Mouse (Mus musculus) thymus, adult 2 months (tissue): ENCODE results near the gene Pid1. TPM values are rescaled to one million over a fixed set of nuclear protein-coding genes. Genes with fewer than 3 reads are reported as not detected.

Source experiments
- DNase-seq: peaks from one replicate; pipeline ENCODE4 v3.0.0; 2021
- H3K27ac ChIP-seq: fragments of 200-500 bp; 2 replicates; pipeline ENCODE4 v1.5.1; 2012; ENCODE audit warnings: low read length, control low read depth; ENCODE audit not compliant: control insufficient read depth, insufficient read depth
- H3K27me3 ChIP-seq: fragments of 200-500 bp; 2 replicates; pipeline ENCODE4 v1.6.1; 2012; ENCODE audit warnings: mild to moderate bottlenecking, low read length, moderate library complexity, mixed read lengths; ENCODE audit not compliant: control insufficient read depth, insufficient read depth
- H3K36me3 ChIP-seq: fragments of 200-500 bp; 2 replicates; pipeline ENCODE4 v1.6.1; 2012; ENCODE audit warnings: mild to moderate bottlenecking, low read length, moderate library complexity; ENCODE audit not compliant: control insufficient read depth, insufficient read depth
- H3K4me1 ChIP-seq: fragments of 200-500 bp; replicated peaks from 2 replicates; pipeline ENCODE4 v1.6.1; 2012; ENCODE audit warnings: low read length; ENCODE audit not compliant: control insufficient read depth, insufficient read depth
- H3K4me3 ChIP-seq: fragments of 200-500 bp; 2 replicates; pipeline ENCODE4 v1.5.1; 2012; ENCODE audit warnings: mild to moderate bottlenecking, low read length, control low read depth, moderate library complexity; ENCODE audit not compliant: control insufficient read depth, insufficient read depth
- CTCF ChIP-seq: fragments of 200-500 bp; IDR thresholded peaks from 2 replicates; pipeline ENCODE4 v1.5.1; 2012; ENCODE audit warnings: mild to moderate bottlenecking, control low read depth, low read length, moderate library complexity, borderline replicate concordance; ENCODE audit not compliant: control insufficient read depth, poor library complexity, insufficient read depth; ENCODE audit errors: extremely low read depth
- POLR2A ChIP-seq: fragments of 200-500 bp; IDR thresholded peaks from 2 replicates; pipeline ENCODE4 v1.6.1; 2012; ENCODE audit warnings: mild to moderate bottlenecking, low read length, control low read depth, moderate library complexity; ENCODE audit not compliant: control insufficient read depth, poor library complexity, insufficient read depth; ENCODE audit errors: extremely low read depth
- WGBS: fragments of 180-500 bp; shearing (Covaris S2); methylation state at CpG from one replicate; pipeline ENCODE4 v1.1.7; 2018; 5-methylcytosine and 5-hydroxymethylcytosine counted together
- polyA plus RNA-seq: library from polyadenylated mRNA; depleted of rRNA; stranded (reverse); fragments of >200 nt; gene quantifications from 2 replicates; pipeline ENCODE4 v1.2.3, GENCODE M21; 2012

The Pid1 gene
- polyA plus RNA-seq, 1 experiment = 3.4 TPM

DNA sequence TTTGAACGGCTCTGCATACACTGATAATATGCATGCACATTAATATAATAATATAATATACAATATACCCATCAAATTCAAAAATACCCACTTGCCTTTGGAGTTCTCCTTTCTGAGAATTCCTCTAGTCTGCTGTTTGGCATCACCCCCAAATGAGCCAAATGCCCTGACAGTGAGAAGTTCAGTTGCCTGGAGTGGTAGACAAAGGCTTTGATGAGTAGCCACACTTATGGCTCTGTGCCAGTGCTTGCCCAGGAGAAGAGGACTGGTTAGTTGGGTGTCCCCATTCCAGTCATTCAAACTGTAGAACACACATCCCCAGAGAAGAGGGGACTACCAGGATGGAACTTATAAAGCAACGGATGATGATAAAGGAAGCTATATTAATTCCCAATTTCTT, 106.3 kb downstream of the Pid1 start:
- 96% methylated on average over 2 of the region's 2 CpGs for WGBS
- no peak for DNase-seq

DNA sequence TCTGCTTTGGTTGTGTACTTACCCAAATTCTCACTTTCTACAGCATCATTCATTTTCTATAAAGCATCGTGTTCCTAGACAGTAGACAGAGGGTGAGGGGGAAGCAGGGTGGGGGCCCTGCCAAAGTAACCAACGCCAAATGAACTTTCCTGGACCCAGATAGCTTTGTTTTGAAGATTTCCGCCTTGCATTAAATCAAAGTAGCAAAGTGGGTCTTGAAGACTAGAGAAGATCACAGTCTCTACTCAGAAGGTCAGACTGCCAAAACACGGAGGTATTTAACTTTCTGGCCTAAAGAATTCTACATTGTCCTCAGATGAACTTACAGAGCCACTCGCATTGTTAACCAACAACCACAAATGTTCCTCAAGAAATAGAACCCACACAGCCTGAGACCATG, 109.6 kb downstream of the Pid1 start:
- Histone ChIP-seq H3K4me3 (no peak overlapping the region), H3K36me3 (no peaks in the 10 kb centered on the region), H3K27ac (no peak overlapping the region), H3K4me1 (no peaks in the 10 kb centered on the region), H3K27me3 (no peaks in the 10 kb centered on the region)
- TF ChIP-seq POLR2A (no peak), CTCF (no peak)
- 69% methylated on average over 5 of the region's 5 CpGs for WGBS
- DNase-seq = no peak

More for the DNA sequence above, 106.3 kb downstream of the Pid1 start:
- Histone ChIP-seq H3K4me3 (no peak overlapping the region), H3K36me3 (no peaks in the 10 kb centered on the region), H3K27ac (no peak overlapping the region), H3K4me1 (no peaks in the 10 kb centered on the region), H3K27me3 (no peaks in the 10 kb centered on the region)
- TF ChIP-seq CTCF (no peak), POLR2A (no peak)

DNA sequence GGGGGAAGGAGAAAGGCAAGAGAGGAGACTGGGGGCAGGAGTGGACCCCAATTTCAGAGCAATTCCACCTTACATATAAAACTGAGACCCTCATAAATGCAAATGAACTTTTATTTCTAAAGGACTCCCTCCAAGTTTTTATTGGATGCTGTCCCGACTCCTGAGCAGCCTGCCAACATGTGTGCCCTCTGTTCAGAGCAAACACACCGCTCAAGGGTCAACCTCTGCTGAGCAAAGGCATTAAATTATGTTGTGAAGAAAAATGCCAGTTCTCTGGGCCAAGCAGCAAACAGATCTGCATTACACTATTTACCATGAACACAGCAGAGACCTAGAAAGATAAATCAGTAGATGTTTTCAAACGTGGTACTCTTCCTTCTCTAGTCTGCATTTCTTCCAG, 110.1 kb downstream of the Pid1 start:
- TF ChIP-seq CTCF = no peak
- no peak for TF ChIP-seq POLR2A
- no peak overlapping the region for H3K4me3 ChIP-seq
- WGBS = 68% methylated on average over 3 of the region's 3 CpGs
- H3K4me1 ChIP-seq = no peaks in the 10 kb centered on the region
- no peaks in the 10 kb centered on the region for H3K27me3 ChIP-seq
- DNase-seq = no peak
- H3K36me3 ChIP-seq = no peaks in the 10 kb centered on the region
- H3K27ac ChIP-seq = no peak overlapping the region

DNA sequence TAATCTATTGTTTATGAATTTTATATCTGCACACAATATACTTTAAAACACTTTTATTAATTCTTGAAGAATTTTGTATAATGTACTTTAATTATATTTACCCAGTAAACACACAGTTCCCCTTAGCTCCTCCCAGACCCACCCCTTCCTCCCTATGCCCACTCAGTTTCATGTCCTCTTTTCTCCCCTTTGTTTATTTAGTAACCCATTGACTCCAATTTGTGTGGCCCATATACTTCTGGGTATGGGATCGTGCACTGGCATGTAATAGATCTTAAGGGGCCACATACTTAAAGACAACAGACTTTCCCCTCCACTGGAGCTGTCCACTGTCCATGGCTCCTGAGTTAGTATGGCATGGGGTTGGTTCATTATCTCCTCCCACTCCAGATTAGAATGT, 112.8 kb downstream of the Pid1 start:
- Histone ChIP-seq H3K27me3 (no peaks in the 10 kb centered on the region), H3K27ac (no peak overlapping the region), H3K36me3 (no peaks in the 10 kb centered on the region), H3K4me1 (no peaks in the 10 kb centered on the region), H3K4me3 (no peak overlapping the region)
- DNase-seq = no peak
- no peak for TF ChIP-seq CTCF
- no peak for TF ChIP-seq POLR2A
- WGBS = 6% methylated on average over 1 of the region's 1 CpGs

DNA sequence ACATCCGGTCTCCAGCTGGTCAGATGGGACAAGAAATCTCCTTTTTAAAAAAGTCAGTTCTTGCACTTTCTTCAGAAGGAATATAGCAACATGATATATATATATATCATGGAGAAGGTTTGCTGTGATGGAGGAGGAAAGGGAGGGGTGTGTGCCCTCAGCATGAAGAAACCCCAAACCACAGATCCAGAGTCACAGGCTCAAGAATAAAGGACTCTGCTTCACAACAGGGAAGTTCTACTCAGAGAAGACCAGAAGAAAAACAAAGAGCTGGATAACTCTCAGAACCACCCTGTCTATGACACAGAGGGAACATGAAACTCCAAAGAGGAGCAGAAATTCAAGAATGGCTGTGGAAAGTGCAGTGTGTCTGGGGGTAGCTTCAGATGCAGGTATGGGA, 113.2 kb downstream of the Pid1 start:
- no peaks in the 10 kb centered on the region for H3K27me3 ChIP-seq
- no peaks in the 10 kb centered on the region for H3K36me3 ChIP-seq
- no peak for TF ChIP-seq CTCF
- TF ChIP-seq POLR2A = no peak
- no peaks in the 10 kb centered on the region for H3K4me1 ChIP-seq
- DNase-seq = no peak
- H3K27ac ChIP-seq = no peak overlapping the region
- 43% methylated on average over 1 of the region's 1 CpGs for whole genome bisulfite sequencing
- H3K4me3 ChIP-seq = no peak overlapping the region

DNA sequence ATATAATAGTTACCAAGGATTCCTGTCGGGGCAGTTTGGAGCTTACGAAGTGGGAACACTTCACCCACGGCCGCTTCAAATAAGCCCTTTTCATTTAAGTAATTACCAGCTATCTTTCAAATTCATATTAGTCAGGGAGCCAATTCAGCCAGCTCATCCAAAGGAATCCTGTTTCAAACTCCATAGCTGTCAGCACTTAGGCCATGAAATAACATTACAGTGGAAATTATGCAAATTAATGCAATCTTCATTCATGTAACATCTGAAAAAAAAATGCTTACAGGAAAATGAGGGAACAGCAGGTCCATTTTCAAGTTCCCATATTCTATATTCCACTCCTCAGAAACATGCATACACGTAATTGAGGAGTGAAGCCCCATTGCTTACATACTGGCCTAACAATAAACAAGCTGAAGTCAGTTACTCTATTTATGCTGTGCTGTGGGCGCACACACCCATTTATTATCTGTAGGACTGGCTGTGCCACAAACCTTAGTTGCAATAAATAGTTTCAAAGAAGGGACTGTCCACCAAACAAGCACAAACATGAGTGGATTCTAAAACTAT, 114.1 kb downstream of the Pid1 start:
- Histone ChIP-seq H3K27me3 (no peaks in the 10 kb centered on the region), H3K4me1 (no peaks in the 10 kb centered on the region), H3K27ac (no peak overlapping the region), H3K4me3 (no peak overlapping the region), H3K36me3 (no peaks in the 10 kb centered on the region)
- DNase-seq = no peak
- TF ChIP-seq CTCF (no peak), POLR2A (no peak)
- 93% methylated on average over 6 of the region's 6 CpGs for WGBS

DNA sequence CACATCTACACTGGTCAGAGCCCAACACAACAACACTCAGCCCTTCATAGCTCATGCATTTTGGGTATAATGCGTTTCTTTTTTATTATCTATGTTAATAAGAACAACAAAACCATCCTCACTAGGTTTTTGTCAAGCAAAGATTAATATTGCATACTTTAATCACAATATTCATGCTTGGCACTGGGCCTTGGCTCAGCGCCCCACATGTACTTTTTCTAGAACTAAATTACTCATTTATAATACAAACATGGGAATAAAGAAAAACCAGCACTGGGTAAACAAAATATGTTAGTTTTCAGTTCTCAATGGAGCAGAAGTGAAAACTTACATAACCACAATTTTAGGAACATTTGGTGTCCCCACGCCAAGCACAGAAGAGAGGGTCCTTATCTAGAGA, 116.9 kb downstream of the Pid1 start:
- H3K4me3 ChIP-seq = no peak overlapping the region
- DNase-seq = no peak
- H3K4me1 ChIP-seq = no peaks in the 10 kb centered on the region
- no peak overlapping the region for H3K27ac ChIP-seq
- TF ChIP-seq POLR2A (no peak), CTCF (no peak)
- WGBS = 89% methylated on average over 3 of the region's 3 CpGs
- H3K36me3 ChIP-seq = no peaks in the 10 kb centered on the region
- H3K27me3 ChIP-seq = no peaks in the 10 kb centered on the region
